Mouse (Mus musculus) layer of hippocampus, postnatal 25 days (tissue): ENCODE results near the gene Gm9837. TPM values are rescaled to one million over a fixed set of nuclear protein-coding genes. Genes with fewer than 3 reads are reported as not detected.

Experiments
- DNase-seq, 2 experiments: peaks; one replicate each; pipeline ENCODE4 v3.0.0; 2022; ENCODE audit warnings: mixed read lengths in 2 of 2, low spot score in 1 of 2; ENCODE audit errors: extremely low spot score in 1 of 2
- total RNA-seq, 2 experiments: library from RNA; stranded (reverse); gene quantifications; 2 replicates each; pipeline ENCODE4 v1.2.3; 2021

Gene Gm9837
- not detected for total RNA-seq

DNA sequence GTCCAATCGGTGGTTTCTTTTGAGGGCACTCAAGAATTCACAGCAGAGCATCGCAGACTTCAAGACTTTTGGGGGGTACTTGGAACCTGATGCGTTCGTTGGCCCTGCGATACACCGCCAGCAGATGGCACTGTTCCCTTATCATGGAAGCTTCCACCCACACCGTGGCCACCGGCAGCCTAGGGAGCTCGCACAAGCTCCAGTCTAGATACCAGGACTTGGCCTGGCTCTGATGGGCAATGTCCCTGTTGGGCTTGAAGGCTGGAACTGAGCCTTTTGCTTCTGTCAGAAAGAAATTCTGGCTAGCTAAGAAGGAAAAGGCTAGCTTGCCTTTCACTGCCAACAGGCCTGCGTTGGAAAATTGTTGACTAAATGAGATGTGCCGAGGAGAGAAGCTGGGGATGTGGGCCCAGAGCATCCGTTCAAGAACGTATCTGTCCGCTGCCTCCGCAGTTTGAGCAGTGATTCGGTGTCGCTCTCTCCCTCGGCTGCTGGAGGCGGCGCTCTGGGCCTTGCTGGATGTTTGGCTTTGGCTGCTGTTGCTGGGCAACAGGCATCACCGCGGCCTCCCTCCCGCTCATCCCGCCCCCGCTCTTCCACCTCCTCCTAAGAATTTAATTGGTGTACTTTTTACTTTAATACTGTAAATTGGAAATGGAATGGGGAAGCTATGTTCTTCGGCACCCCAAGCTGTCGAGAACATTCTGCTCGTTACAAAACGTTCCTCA is at the start of gene Gm9837:
Gene Gm9837, minus strand, starts transcription at position 512 of the 728 bp plus-strand sequence.
- DNase-seq = peak; percentile 82 to 98

DNA sequence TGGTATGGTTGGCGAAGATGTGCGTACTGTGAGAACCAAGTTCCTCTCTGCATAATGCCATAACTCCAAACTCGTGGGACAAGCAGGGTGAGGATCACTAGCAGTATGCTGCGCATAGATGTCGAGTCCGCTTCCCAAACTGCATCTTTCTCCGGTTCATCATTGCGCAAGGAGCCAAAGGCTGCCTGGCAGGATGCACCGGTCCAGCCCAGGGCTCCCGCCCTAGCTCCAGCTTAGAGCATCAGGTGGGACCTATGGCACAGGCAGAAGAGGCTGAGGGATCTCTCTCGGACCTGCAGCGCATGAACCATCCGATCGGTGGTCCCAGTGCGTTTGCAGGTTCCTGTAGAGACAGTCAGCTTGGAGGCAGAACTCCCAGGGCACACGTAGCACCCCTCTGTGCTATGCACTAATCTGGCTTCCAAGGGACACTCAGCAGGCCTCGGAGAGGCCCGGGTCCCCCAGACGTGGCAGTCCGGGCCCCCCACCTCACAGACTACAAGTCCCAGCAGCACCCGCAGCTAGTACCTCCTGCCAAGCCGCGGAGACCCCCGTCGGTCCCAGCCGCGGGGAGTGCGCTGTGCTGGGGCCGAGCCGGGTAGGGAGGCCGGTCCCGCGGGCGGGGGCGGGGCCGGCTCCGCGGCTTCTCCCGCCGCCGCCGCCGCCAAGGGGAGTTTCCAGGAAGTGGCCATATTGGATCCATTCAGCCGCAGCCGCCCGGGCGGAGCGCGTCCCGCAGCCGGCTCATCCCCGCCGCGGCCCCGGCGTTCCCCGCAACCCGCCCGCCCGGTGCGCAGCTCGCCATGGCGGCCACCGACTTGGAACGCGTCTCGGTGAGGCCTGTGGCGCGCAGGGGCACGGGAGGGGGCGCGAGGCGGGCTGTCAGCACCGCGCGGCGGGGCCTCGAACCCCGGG is 49.2 kb upstream of the Gm9837 start, which contains the start of gene Sept8:
Gene Sept8, plus strand, starts transcription at position 51 of the 915 bp plus-strand sequence.
- DNase-seq = peak; percentile 52 to 60

DNA sequence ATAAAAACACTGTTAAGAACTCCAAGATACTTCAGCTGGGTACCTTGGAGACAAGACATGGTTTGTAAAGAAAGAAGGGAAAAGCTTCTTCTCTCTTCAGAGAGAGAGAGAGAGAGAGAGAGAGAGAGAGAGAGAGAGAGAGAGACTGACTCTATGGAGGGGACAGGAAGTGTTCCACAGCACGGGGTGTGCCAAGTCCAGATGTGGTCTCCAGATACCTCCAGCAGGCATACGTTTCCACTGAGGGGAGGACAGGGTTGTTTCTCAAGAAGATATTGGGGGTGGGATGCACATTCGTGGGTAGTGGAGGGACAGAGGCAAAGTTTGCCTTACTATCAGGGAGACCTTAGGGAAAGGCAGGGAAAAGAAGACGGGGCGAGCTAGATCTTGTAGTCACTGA is 48.5 kb upstream of the Gm9837 start:
- DNase-seq = no peak

DNA sequence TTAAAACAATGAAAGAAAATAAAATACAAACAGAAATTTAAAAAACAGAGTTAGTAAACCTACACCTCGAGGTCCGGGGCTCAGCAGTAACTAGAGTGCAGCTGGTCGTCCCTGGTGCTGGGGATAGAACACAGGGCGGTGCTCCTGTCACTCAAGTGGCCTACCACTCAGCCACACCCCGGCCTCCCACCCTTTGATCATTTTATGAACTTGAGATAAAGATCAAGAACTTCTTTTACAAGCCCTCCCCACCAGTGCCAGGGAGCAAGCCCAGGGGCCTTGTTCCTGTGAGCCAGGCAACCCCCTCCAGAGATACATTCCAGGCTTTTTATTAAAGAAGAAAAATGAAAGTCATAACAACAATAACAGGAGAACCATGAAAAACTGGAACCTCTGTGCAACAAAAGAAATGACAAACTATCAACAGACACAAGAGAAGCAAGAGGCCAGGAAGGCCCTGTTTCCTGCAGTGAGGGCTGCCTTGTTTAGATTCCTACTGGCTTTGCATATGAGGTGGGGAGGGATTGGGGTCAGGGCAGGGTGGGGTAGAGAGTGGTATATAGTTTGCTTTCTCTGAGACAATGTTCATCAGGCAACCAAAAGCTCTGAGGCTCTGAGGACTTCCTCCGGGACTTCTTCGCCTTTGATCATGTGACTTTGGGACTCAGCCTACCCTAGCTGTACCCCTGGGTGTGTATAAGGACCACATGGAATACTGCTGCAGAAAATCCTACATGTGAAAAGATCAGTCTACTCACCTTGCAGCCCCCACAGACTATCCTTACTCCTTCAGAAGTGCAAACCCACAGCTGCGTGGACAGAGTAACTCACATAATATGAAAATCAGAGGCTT is 46.7 kb upstream of the Gm9837 start:
- DNase-seq = no peak

DNA sequence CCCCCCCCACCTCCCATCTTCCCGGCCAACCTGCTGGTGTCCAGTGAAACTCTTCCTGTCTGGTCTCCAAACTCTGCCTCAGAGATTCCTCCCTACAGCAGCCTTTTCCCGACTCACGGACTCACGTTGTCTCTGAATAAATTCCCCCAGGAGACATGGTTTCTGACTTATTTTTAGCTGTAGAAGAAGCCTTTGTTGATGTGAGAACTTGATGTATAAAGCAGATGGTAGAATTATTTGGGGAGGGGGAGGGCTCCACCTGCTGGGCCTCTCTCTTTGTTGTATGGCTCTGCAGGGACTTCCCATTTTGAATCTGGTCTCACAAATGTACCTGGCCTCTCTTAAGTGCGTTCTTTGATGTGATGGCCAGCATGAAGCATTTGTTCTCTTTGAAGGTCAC is 40.1 kb upstream of the Gm9837 start:
- DNase-seq = no peak

DNA sequence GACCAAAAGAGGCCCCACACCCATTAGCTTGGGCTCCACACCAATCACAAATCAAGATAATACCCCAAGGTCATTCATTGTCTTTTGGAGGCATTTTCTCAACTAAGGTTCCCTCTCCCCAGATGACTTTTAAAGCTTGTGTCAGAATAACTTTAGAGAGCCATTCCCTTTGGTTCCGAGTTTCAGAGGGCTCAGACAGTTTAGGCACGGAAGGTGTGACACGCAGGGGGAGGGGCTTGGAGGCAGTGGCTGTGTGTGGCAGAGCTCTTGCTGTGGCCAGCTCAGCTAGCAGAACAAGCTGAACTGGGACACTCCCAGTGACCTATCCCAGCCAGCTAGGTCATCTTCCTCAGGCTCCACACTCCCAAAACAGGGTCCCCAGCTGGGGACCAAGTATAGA is 38.3 kb upstream of the Gm9837 start:
- DNase-seq = no peak

DNA sequence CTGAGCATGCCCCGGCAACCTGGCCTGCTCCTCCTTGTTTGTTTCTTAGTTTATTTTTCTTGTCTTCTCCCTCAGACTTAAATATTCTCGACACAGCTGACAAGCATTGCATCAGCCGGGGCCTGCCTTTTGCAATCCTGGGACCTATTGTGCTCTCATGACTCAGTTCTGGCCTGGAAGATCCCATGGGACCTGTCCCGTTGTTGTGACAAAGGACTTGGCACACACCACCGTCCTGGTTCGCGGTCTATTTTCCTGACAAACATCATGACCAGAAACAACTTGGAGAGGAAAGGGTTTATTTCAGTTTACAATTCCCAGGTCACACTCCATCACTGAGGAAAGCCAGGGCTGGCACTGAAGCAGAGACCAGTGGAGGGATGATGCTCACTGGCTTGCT is 37.9 kb upstream of the Gm9837 start:
- no peak for DNase-seq

DNA sequence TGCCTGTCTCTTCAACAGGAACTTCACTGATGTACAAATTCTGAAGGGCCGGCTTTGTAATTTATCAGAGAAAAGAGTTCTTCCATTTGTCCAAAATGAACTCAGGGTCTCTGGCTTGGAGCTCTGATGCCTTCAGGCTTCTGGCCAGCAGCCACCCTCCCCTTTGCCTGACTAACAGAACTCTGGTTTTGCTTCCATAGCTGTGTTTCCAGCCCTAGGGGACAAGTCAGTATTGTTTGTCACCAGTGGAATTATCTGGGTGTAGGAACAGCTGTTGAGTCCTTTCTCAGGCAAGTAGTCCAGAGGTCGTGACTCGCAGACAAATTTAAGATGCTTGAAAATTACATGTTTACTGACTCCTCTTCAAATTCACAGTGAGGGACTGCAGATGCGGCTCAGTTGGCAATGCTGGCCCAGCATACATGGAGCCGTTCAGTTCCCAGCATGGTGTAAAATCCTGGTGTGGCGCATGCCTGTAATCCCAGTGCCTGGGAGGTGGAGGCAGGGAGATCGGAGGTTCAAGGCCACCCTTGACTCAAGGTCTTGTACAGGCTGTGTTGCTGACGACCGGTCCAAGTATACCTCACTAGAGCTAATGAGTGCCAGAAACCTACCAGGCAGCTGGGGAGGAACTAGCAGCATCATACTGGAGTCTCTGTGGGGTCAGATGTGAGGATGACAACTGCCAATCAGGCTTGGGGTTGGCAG is 37.0 kb upstream of the Gm9837 start:
- DNase-seq = no peak

DNA sequence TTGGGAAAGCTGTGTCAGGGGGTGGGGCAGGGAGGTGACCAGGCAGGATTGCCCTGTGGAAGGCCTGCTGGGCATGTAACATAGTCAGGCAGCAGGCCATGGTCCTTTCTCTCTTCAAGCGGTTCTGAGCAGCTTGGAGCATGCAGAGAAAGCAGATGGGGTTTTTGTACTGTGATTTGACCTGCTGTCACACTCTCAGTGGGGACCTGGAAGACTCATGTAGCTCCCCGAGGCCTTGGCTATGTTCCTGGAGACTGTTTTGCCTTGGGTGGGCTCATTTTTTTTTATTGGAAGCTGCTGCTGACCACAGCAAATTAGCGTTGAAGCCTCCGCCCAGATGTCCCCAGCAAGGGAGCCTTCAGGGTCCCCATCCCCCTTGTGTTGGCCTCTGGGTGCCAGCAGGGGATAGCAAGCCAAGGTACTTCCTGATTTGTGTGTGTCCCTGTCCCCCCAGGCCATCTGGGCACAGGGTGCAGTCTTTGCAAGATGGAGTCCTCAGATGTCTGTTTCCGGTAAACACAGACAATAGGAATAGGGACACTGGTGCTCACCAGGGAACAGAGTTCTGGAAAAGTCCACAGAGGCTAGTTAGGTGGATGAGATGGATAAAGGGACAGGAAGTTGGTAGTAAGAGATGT is 34.9 kb upstream of the Gm9837 start:
- no peak for DNase-seq

DNA sequence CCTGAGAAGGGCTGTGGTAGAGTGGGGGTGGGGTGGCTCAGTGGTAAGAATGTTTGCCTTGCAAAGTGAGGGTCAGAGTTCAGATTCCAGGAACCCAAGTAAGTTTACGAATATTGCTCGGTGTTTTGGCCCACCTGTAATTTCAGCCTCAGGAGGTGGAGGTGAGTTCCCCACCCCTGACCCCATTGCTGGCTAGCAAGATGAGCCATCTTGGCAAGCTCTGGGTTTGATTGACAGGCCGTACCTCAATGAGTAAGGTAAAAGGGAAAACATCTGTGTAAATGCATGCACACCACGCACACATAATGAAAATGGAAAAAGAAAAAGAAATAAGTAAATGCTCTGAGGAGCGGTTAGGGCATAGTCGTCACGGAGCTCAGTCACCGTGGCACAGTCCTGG is 34.1 kb upstream of the Gm9837 start:
- no peak for DNase-seq

DNA sequence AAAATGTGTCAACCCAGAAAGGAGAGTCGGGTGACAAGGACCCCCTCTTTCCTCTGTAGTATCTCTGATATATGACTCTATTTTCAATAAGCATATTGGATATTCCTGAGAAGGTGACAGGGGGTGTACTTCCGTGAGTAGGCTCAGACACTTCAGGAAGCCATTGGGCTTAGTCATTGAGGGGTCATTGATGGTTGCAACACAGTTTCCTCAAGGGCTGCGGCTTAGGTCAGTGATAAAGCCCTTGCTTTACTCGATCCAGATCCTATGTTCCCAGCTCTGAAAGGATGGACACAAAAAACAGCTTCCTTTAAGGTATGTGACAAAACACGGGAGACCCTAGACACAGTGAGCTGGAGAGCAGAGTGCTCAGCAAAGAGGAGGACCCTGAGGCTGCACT is 33.5 kb upstream of the Gm9837 start:
- DNase-seq = no peak

DNA sequence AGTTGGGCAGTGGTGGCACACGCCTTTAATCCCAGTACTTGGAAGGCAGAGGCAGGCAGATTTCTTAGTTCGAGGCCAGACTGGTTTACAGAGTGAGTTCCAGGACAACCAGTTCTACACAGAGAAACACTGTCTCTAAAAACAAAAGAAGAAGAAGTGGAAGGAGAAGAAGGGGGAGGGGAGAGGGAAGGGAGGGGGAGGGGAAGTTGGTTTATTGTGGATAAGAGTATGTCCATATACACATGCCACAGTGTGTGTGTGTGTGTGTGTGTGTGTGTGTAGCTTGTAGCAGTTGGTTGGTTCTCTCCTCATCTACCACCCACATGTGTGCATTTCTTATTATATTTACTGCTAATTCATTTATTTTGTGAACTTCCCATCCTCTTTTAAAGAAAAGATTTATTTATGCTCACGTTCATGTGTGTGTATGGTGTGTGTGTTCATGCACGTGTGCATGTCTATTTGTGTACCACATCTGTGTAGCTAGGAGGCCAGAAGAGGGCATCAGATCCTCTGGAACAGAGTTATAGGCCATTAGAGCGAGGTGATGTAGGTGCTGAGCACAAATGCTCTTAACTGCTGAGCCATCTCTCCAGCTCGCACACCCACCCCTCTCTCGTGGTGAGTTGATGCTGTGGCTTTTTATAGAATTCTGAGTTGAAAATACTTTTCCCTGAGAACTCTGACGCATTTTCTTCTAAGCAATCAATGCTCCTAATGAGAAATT is 31.9 kb upstream of the Gm9837 start:
- no peak for DNase-seq

DNA sequence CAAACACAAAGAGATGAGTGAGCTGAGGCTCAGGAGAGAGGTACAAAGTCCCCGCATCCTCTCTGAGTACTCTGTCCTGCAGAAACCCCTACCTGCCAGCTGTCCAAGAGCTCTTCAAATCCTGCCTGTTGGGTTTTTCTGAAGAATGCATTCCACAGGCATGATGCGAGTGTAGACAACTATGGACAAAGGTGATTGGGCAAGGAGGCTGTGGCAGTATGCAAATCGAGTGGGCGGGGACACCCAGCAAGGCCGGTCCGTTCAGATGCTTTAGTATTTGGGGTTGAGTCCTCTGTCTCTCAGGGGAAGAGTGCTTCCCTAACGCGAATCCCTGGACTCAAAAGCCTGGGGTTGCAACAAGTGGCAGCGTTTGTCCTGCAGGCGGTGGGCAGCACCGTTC is 30.3 kb upstream of the Gm9837 start:
- no peak for DNase-seq

DNA sequence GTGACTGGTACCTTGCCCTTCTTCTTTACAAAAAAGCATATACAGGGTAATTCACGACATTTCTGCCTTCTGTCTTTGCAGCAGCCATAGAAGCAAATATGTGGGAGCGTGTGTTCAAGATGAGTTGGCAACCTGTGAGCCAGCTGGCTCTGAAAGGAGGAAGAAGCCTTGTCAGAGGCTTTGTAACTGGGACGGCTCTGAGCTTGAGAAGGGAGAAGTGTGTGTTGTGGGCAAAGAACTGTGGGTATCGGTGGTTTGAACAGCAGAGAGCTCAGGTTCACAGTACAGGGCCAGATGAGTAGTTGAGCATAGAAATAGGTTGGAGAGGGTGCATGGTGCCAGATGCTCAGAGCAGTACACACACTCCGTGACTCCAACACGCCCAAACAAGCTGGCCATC is 26.7 kb upstream of the Gm9837 start:
- DNase-seq = no peak

DNA sequence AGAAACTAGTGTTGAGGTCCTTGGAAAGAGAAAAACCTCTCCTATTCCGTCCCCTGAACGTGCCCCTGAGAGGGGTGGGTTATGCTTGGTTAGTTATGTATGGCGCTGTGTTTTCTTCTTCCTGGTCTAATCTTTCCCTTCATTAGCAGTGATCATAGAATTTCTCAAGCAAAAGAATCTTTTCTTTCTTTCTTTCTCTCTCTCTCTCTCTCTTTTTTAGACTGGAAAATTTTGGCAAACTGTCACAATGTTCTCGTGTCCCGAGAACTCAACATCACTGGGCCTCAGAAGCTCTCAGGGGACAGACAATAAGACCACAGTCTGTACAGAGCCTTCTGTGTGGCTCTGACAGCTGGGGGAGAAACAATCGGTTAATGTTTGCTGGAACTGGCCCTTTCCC is 25.1 kb upstream of the Gm9837 start:
- DNase-seq = no peak

DNA sequence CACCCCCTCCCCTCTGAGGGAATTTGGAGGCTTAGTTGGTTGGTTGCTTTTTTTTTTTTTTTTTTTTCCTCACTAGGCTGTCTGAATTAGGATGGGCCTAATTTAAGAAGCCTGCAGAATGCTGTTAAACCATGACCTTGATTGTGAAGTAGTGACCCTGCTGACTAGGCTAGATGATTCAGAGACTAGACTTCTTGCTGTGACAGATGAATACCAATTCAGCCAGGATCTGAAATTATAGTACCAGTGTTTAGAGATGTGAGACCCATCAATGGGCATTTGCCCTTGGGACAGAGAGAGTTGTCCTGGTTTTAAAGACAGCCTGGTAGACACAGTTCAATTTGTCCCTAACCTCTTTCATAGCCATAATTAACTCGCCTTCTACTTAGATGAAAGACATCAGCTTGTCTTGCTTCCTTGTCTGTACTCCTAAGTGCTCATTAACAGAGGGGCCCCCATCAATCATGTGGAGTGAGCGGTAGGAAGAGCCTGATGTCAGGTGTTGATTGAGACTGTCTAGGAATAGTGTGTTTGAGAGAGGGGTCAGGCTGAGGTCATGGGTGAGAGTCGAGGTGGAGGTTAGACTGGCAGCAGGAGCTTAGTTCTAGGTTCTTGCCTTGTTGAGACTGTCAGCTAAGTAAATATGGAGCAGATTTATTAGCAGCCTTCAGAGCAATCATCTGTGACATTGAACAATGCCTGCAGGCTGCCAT is 23.1 kb upstream of the Gm9837 start:
- no peak for DNase-seq

DNA sequence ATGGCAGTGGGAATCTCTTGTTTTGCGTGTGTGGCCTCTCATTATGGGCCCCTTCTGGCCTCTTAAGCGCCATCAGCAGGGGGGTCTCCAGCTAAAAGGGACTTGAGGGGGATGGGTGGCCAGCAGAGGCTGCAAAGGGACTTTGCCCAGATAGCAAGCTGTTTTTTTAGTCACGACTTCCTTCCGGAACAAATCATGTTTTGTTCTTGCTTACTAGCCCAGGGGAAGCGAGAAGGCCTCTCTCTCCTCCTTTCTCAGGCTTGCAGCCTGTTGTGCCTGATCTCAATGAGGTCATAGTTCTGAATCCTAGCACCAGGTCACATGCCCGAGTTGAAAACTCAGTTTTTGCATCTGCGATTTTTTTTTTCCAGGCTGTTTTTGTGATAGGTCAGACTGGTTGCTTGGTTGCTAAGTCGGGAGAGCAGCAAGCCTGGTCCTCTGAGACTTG is 21.7 kb upstream of the Gm9837 start:
- DNase-seq = no peak

DNA sequence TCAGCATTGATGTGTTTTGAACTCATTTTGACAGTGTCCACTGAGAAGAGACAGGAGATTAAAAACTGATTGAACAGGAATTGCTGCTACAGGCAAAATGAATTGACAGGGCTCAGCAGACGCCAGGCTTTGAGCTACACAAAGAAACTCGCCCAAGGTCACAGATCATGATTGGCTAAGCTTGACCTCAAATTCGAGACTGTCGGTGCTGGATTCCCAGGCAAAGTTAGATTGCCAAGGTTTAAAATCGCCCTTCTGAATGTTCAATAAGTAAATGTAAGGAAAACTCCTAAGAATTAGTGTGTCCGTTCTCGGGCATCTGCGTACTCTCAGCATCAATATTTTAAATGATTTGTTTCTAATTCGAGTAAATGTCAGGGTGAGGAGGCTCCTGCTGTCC is 19.1 kb upstream of the Gm9837 start:
- no peak for DNase-seq
